Mouse (Mus musculus) skeletal muscle tissue, postnatal 0 days (tissue): ENCODE results near the gene Gcsam. TPM values are rescaled to one million over a fixed set of nuclear protein-coding genes. Genes with fewer than 3 reads are reported as not detected.

Source experiments
- polyA plus RNA-seq: library from polyadenylated mRNA; unstranded; fragments of >200 nt; fragmentation: Nextera tagmentation; extraction: Ambion mirVana; gene quantifications from 2 replicates; pipeline ENCODE4 v1.2.1, GENCODE M21; 2015

The Gcsam gene
- 0.88 and 1.8 TPM in 2 replicates for polyA plus RNA-seq

GRCm38 (mm10) chr16:45610267-45610666 is at the start of gene Gcsam:
TSS of gene Gcsam (plus strand) at chr16:45610380.

GRCm38 (mm10) chr16:45653934-45654332 is 43.8 kb downstream of the Gcsam start, which contains the start of gene BC016579:
TSS of gene BC016579 (minus strand) at chr16:45654068.

Other genes starting within 250 kb of the Gcsam start
- 26.1 and 33.1 TPM in 2 replicates for gene Cd200, start 201.3 kb upstream of the Gcsam start, polyA plus RNA-seq
- not detected in 2 replicates for gene Gm609, start 117.4 kb upstream of the Gcsam start, polyA plus RNA-seq
- not detected in 2 replicates for gene Gm17783, start 78.3 kb upstream of the Gcsam start, polyA plus RNA-seq
- gene Slc9c1, start 75.1 kb upstream of the Gcsam start, polyA plus RNA-seq, result not detected in 2 replicates
- gene BC016579, start 43.7 kb downstream of the Gcsam start, polyA plus RNA-seq, result 0.17 TPM in 1 of 2 replicates, not detected in the other
- gene Tmprss7, start 83.3 kb downstream of the Gcsam start, polyA plus RNA-seq, result not detected in 2 replicates
- 0.15 and 0.28 TPM in 2 replicates for gene Tagln3, start 114.2 kb downstream of the Gcsam start, polyA plus RNA-seq
- gene Abhd10, start 132.6 kb downstream of the Gcsam start, polyA plus RNA-seq, result 20.9 and 22.2 TPM in 2 replicates